Mouse (Mus musculus): ENCODE results near the gene Donson.
"Not testable (repeated sequence)": the region's sequence is repeated elsewhere in the genome, so short reads cannot be mapped to it uniquely, and the experiment has no call there.

DNA sequence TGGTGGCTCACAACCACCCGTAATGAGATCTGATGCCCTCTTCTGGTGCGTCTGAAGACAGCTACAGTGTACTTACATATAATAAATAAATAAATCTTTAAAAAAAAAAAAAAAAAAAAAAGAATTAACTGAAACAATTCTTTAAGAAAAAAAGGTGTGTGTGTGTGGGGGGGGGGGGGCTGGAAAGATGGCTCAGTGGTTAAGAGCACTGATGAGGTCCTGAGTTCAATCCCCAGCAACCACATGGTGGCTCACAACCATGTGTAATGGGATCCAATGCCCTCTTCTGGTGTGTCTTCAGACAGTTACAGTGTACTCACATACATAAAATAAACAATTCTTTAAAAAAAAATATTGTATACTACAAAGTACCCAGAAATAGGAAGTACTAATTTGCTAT lies 43.1 kb downstream of the Donson start:
- not testable (repeated sequence) for TF ChIP-seq CTCF (IDR thresholded peaks at IDR 0.05; ENCODE audit: control insufficient read depth, insufficient read depth, insufficient read length); MAX (IDR thresholded peaks at IDR 0.05)

Data from C2C12 (cell line).